Mouse (Mus musculus) intestine, embryonic 16.5 days (tissue): Measurements from ENCODE around the gene Maneal. TPM values are rescaled to one million over a fixed set of nuclear protein-coding genes. Genes with fewer than 3 reads are reported as not detected.

Experiments used
- ATAC-seq: fragments of 200-750 bp; cut with Nextera tagmentation; 2 replicates; pipeline ENCODE4 v1.8.0; 2017; ENCODE audit warnings: moderate TSS enrichment, moderate library complexity
- H3K27ac ChIP-seq: fragments of 300-500 bp; sonication (generic); 2 replicates; pipeline ENCODE4 v1.5.1; 2014; ENCODE audit warnings: mild to moderate bottlenecking, low read length
- H3K27me3 ChIP-seq: fragments of 300-500 bp; sonication (generic); replicated peaks from 2 replicates; pipeline ENCODE4 v1.6.1; 2014; ENCODE audit warnings: low read length, control low read depth, mixed read lengths; ENCODE audit not compliant: control insufficient read depth, insufficient read depth
- H3K36me3 ChIP-seq: fragments of 300-500 bp; sonication (generic); 2 replicates; pipeline ENCODE4 v1.6.1; 2014; ENCODE audit warnings: low read length, control low read depth; ENCODE audit not compliant: control insufficient read depth, insufficient read depth
- H3K4me1 ChIP-seq: fragments of 300-500 bp; sonication (generic); 2 replicates; pipeline ENCODE4 v1.6.1; 2014; ENCODE audit warnings: low read length, control low read depth, mixed read lengths; ENCODE audit not compliant: control insufficient read depth, insufficient read depth
- H3K4me2 ChIP-seq: fragments of 300-500 bp; sonication (generic); 2 replicates; pipeline ENCODE4 v1.6.1; 2014; ENCODE audit warnings: low read depth, low read length, control low read depth
- H3K4me3 ChIP-seq: fragments of 300-500 bp; sonication (generic); 2 replicates; pipeline ENCODE4 v1.5.1; 2014; ENCODE audit warnings: mild to moderate bottlenecking, low read length
- H3K9ac ChIP-seq: fragments of 300-500 bp; sonication (generic); 2 replicates; pipeline ENCODE4 v1.6.1; 2014; ENCODE audit warnings: low read depth, low read length
- H3K9me3 ChIP-seq: fragments of 300-500 bp; sonication (generic); 2 replicates; pipeline ENCODE4 v1.6.1; 2016; ENCODE audit warnings: low read length, control low read depth; ENCODE audit not compliant: control insufficient read depth
- WGBS: fragments of 180-500 bp; shearing (Covaris S2); extraction: QIAGEN DNeasy Blood & Tissue Kit; methylation state at CpG from one replicate; pipeline ENCODE4 v1.1.7; 2014; 5-methylcytosine and 5-hydroxymethylcytosine counted together
- polyA plus RNA-seq: library from polyadenylated mRNA; unstranded; fragments of >200 nt; fragmentation: Nextera tagmentation; extraction: Ambion mirVana; gene quantifications from 2 replicates; pipeline ENCODE4 v1.2.1, GENCODE M21; 2015

Maneal gene
- polyA plus RNA-seq, 1 experiment from 2014 or later, result 0.44 TPM

- no peak overlapping the region for H3K9ac ChIP-seq
- 65% methylated on average over 5 of the region's 5 CpGs for WGBS
- H3K4me3 ChIP-seq, result no peak overlapping the region
- no peaks in the 10 kb centered on the region for H3K4me1 ChIP-seq
- H3K4me2 ChIP-seq, result no peak overlapping the region
- no peak overlapping the region for H3K27ac ChIP-seq
- peaks cover 17% of the 10 kb centered on the region; the same call in 1 of the 2 replicates for H3K36me3 ChIP-seq
- ATAC-seq, result no peak
- no peaks in the 10 kb centered on the region for H3K9me3 ChIP-seq
- H3K27me3 ChIP-seq, result no peaks in the 10 kb centered on the region
Observed at GRCm38 (mm10) chr4:124829671-124830070, 32.3 kb downstream of the Maneal start.

- H3K27ac ChIP-seq, result no peak overlapping the region
- H3K9ac ChIP-seq, result no peak overlapping the region
- no peak for ATAC-seq
- WGBS, result 96% methylated on average over 21 of the region's 21 CpGs
- no peak overlapping the region for H3K4me2 ChIP-seq
- no peaks in the 10 kb centered on the region for H3K9me3 ChIP-seq
- H3K36me3 ChIP-seq, result 0 out of 2 replicates have a peak, but pooled peaks cover 8% of the 10 kb centered on the region
- no peaks in the 10 kb centered on the region for H3K4me1 ChIP-seq
- H3K27me3 ChIP-seq, result no peaks in the 10 kb centered on the region
- no peak overlapping the region for H3K4me3 ChIP-seq
Observed at GRCm38 (mm10) chr4:124825371-124825965, 36.5 kb downstream of the Maneal start.

GRCm38 (mm10) chr4:124824967-124825366 is 37.0 kb downstream of the Maneal start:
- Histone ChIP-seq H3K4me1 (no peaks in the 10 kb centered on the region), H3K27me3 (no peaks in the 10 kb centered on the region), H3K4me2 (no peak overlapping the region), H3K9ac (no peak overlapping the region), H3K4me3 (no peak overlapping the region), H3K36me3 (0 out of 2 replicates have a peak, but pooled peaks cover 8% of the 10 kb centered on the region), H3K9me3 (no peaks in the 10 kb centered on the region), H3K27ac (no peak overlapping the region)
- no peak for ATAC-seq
- WGBS, result 94% methylated on average over 6 of the region's 6 CpGs

DNA sequence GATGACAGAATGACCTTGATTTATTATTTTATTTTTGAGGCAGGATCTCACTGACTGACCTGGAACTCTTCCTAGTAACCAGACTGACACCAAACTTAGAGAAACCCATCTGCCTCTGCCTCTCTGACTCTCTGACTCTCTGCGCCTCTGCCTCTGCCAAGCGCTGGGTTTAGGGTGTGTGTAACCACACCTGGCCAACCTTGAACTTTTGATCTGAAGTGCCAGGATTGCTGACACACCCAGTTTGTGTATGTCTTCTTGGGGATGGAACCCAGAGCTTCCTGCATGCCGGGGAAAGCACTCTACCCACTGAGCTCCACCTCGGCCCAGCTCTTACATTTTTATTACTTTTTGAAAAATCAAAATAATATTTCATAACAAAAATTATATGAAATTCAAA is 43.1 kb downstream of the Maneal start:
- no peaks in the 10 kb centered on the region for H3K27me3 ChIP-seq
- H3K36me3 ChIP-seq, result no peaks in the 10 kb centered on the region
- H3K4me3 ChIP-seq, result no peak overlapping the region
- H3K27ac ChIP-seq, result no peak overlapping the region
- H3K4me2 ChIP-seq, result no peak overlapping the region
- peak; percentile 49 for ATAC-seq
- peaks cover 17% of the 10 kb centered on the region for H3K4me1 ChIP-seq
- H3K9me3 ChIP-seq, result no peaks in the 10 kb centered on the region
- 71% methylated on average over 4 of the region's 4 CpGs for WGBS
- no peak overlapping the region for H3K9ac ChIP-seq

DNA sequence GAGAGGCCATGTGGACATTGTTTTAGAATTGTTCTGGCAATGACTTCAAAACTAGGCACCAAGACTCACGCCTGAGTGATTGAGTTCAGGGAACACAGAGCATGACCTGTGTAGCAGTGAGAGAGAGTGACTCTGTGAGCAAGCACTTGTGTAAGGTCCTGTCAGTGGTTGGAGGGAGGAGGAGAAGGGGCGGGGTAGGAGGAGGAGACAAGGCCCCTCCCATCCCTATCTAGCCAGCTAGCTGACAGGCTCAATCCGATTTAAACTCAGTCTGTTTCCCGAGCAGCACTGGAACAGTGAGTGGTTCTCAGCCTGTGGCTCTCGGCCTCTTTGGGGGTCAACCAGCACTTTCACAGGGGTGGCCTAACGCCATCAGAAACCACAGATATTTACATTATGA is 44.2 kb downstream of the Maneal start:
- no peaks in the 10 kb centered on the region for H3K27me3 ChIP-seq
- peak; percentile 96 for ATAC-seq
- peaks cover 17% of the 10 kb centered on the region for H3K4me1 ChIP-seq
- H3K4me2 ChIP-seq, result no peak overlapping the region
- WGBS, result 27% methylated on average over 6 of the region's 6 CpGs
- no peaks in the 10 kb centered on the region for H3K36me3 ChIP-seq
- no peaks in the 10 kb centered on the region for H3K9me3 ChIP-seq
- no peak overlapping the region for H3K9ac ChIP-seq
- H3K4me3 ChIP-seq, result no peak overlapping the region
- H3K27ac ChIP-seq, result no peak overlapping the region

- Histone ChIP-seq H3K36me3 (no peaks in the 10 kb centered on the region), H3K27me3 (no peaks in the 10 kb centered on the region), H3K4me2 (no peak overlapping the region), H3K4me1 (peaks cover 17% of the 10 kb centered on the region), H3K9ac (no peak overlapping the region), H3K4me3 (no peak overlapping the region), H3K9me3 (no peaks in the 10 kb centered on the region), H3K27ac (no peak overlapping the region)
- WGBS, result 93% methylated on average over 11 of the region's 11 CpGs
- ATAC-seq, result no peak
Observed at GRCm38 (mm10) chr4:124815901-124816300, 46.1 kb downstream of the Maneal start.

DNA sequence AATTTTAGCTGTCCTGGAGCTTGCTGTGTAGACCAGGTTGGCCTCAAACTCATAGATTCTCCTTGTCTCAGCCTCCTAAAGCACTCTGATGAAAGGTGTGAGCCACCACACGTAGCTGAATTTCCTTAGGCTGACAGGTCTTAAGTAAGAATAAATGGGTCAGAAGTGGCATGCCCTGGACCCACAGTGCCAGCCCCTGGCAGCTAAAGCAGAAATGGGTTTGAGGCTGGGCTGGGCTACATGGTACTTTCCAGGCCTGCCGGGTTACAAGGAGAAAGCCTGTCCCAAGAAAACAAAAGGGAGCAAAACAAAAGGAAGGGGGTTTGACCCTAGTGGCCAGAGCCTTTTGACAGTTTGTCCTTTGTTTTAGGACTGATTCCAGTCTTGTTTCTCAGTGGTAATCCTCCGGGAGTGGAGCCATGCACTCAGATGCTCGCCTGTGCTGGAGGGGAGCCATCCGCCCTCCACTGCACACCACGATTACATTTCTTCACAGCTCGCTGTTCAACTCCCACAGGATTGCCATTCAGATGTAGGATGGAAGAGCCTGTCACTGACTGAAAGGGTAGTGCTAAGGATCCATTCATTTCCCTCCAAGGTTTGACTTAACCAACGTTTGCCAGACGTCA is 50.5 kb downstream of the Maneal start:
- H3K27me3 ChIP-seq, result no peaks in the 10 kb centered on the region
- ATAC-seq, result no peak
- H3K36me3 ChIP-seq, result no peaks in the 10 kb centered on the region
- H3K4me2 ChIP-seq, result no peak overlapping the region
- no peaks in the 10 kb centered on the region for H3K4me1 ChIP-seq
- H3K27ac ChIP-seq, result no peak overlapping the region
- H3K9ac ChIP-seq, result no peak overlapping the region
- H3K4me3 ChIP-seq, result no peak overlapping the region
- 66% methylated on average over 9 of the region's 9 CpGs for WGBS
- H3K9me3 ChIP-seq, result no peaks in the 10 kb centered on the region

- Histone ChIP-seq H3K9ac (no peak overlapping the region), H3K27me3 (no peaks in the 10 kb centered on the region), H3K27ac (no peak overlapping the region), H3K4me3 (no peak overlapping the region), H3K36me3 (no peaks in the 10 kb centered on the region), H3K4me1 (no peaks in the 10 kb centered on the region), H3K4me2 (no peak overlapping the region), H3K9me3 (no peaks in the 10 kb centered on the region)
- WGBS, result 75% methylated on average over 7 of the region's 7 CpGs
- no peak for ATAC-seq
Observed at GRCm38 (mm10) chr4:124810056-124810455, 51.9 kb downstream of the Maneal start.

DNA sequence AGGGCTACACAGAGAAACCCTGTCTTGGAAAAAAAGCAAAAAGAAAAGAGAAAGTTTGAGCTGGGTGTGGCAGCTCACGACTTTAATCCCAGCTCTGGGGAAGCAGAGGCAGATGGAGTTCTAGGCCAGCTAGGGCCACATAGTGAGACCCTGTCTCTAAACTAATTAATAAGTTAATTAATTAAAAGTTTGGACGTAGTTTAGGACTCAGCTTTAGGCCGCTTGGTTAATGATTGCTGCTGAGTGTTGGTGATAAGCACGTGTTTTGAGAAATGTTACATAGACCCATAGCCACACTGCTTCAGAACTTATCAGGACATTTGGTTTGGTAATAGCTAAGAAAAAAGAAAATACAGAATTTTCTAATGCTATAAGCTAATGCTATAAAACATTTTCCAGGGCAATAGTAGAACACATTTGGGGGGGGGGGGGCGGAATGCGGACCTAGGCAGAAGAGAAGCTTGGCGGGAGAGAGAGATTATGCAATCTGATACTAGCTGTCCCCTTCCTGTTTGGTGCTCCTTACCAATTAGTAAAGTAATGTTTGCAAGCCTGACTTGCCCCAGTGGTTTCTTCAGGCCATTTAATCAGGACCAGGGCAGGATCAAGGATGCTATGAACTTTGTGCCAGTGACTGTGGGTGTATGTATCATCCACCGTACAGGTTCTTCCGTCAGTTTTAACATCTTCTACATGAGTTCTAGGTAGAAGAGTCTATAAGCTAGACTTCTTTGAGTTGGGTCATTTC is 52.7 kb downstream of the Maneal start:
- 74% methylated on average over 9 of the region's 9 CpGs for WGBS
- ATAC-seq, result no peak
- Histone ChIP-seq H3K9me3 (no peaks in the 10 kb centered on the region), H3K4me2 (no peak overlapping the region), H3K36me3 (no peaks in the 10 kb centered on the region), H3K4me3 (no peak overlapping the region), H3K27me3 (no peaks in the 10 kb centered on the region), H3K4me1 (no peaks in the 10 kb centered on the region), H3K9ac (no peak overlapping the region), H3K27ac (no peak overlapping the region)
